Mouse (Mus musculus): ENCODE data around the gene Eno2. TPM values are rescaled to one million over a fixed set of nuclear protein-coding genes. Genes with fewer than 3 reads are reported as not detected.
A peak's percentile ranks its signal among the peaks of the same experiment; 100 is the strongest.

The Eno2 gene
- polyA plus RNA-seq, 1 experiment from 2014 or later, result 2.6 TPM

- Histone ChIP-seq H3K9ac (ENCODE audit: low read depth, low read length) (peak overlapping the region; percentile 70), H3K36me3 (ENCODE audit: control insufficient read depth, insufficient read depth, low read length) (peaks cover 27% of the 10 kb centered on the region), H3K4me1 (replicated peaks; ENCODE audit: control insufficient read depth, insufficient read depth, low read length) (peaks cover 31% of the 10 kb centered on the region), H3K4me3 (ENCODE audit: low read depth, low read length) (peak overlapping the region; percentile 17), H3K4me2 (peak overlapping the region; percentile 53), H3K27ac (ENCODE audit: low read depth, low read length) (peak overlapping the region; percentile 88), H3K27me3 (replicated peaks; ENCODE audit: control insufficient read depth, insufficient read depth, low read length) (no peaks in the 10 kb centered on the region), H3K9me3 (ENCODE audit: control insufficient read depth, low read length) (no peaks in the 10 kb centered on the region)
- ATAC-seq (replicated peaks; ENCODE audit: low FRiP score) (peak; percentile 84), DNase-seq (ENCODE audit: low spot score) (no peak)
- 37% methylated on average over 7 of the region's 7 CpGs for WGBS
Observed at GRCm38 (mm10) chr6:124719354-124719978, 50.0 kb downstream of the Eno2 start.

- Histone ChIP-seq H3K27me3 (replicated peaks; ENCODE audit: control insufficient read depth, insufficient read depth, low read length) (no peaks in the 10 kb centered on the region), H3K4me2 (peak overlapping the region; percentile 53), H3K4me1 (replicated peaks; ENCODE audit: control insufficient read depth, insufficient read depth, low read length) (peaks cover 34% of the 10 kb centered on the region), H3K9me3 (ENCODE audit: control insufficient read depth, low read length) (no peaks in the 10 kb centered on the region), H3K9ac (ENCODE audit: low read depth, low read length) (peak overlapping the region; percentile 70), H3K27ac (ENCODE audit: low read depth, low read length) (peak overlapping the region; percentile 88), H3K36me3 (ENCODE audit: control insufficient read depth, insufficient read depth, low read length) (peaks cover 32% of the 10 kb centered on the region), H3K4me3 (ENCODE audit: low read depth, low read length) (peak overlapping the region; percentile 17; the same call in 1 of the 2 replicates)
- no peak for DNase-seq (ENCODE audit: low spot score)
- ATAC-seq (replicated peaks; ENCODE audit: low FRiP score), result no peak
- WGBS, result 72% methylated on average over 16 of the region's 16 CpGs
Observed at GRCm38 (mm10) chr6:124718703-124719102, 50.8 kb downstream of the Eno2 start.

- 84% methylated on average over 13 of the region's 13 CpGs for WGBS
- Histone ChIP-seq H3K9ac (ENCODE audit: low read depth, low read length) (no peak overlapping the region), H3K4me3 (ENCODE audit: low read depth, low read length) (0 out of 2 replicates have a peak overlapping the region, but pooled peaks have one; percentile 1), H3K4me1 (replicated peaks; ENCODE audit: control insufficient read depth, insufficient read depth, low read length) (peaks cover 38% of the 10 kb centered on the region), H3K4me2 (no peak overlapping the region; the same call in 1 of the 2 replicates), H3K27ac (ENCODE audit: low read depth, low read length) (no peak overlapping the region), H3K9me3 (ENCODE audit: control insufficient read depth, low read length) (no peaks in the 10 kb centered on the region), H3K36me3 (ENCODE audit: control insufficient read depth, insufficient read depth, low read length) (peaks cover 33% of the 10 kb centered on the region), H3K27me3 (replicated peaks; ENCODE audit: control insufficient read depth, insufficient read depth, low read length) (no peaks in the 10 kb centered on the region)
- DNase-seq (ENCODE audit: low spot score), result no peak
- ATAC-seq (replicated peaks; ENCODE audit: low FRiP score), result no peak
Observed at GRCm38 (mm10) chr6:124717968-124718367, 51.5 kb downstream of the Eno2 start.

- Histone ChIP-seq H3K9me3 (ENCODE audit: control insufficient read depth, low read length) (no peaks in the 10 kb centered on the region), H3K9ac (ENCODE audit: low read depth, low read length) (no peak overlapping the region), H3K4me2 (no peak overlapping the region), H3K27ac (ENCODE audit: low read depth, low read length) (peak overlapping the region; percentile 23; the same call in 1 of the 2 replicates), H3K27me3 (replicated peaks; ENCODE audit: control insufficient read depth, insufficient read depth, low read length) (no peaks in the 10 kb centered on the region), H3K4me3 (ENCODE audit: low read depth, low read length) (no peak overlapping the region; the same call in 1 of the 2 replicates), H3K36me3 (ENCODE audit: control insufficient read depth, insufficient read depth, low read length) (peaks cover 33% of the 10 kb centered on the region), H3K4me1 (replicated peaks; ENCODE audit: control insufficient read depth, insufficient read depth, low read length) (peaks cover 38% of the 10 kb centered on the region)
- ATAC-seq (replicated peaks; ENCODE audit: low FRiP score) (no peak), DNase-seq (ENCODE audit: low spot score) (no peak)
- 70% methylated on average over 20 of the region's 20 CpGs for WGBS
Observed at GRCm38 (mm10) chr6:124716864-124717490, 52.5 kb downstream of the Eno2 start.

- Histone ChIP-seq H3K27ac (ENCODE audit: low read depth, low read length) (peak overlapping the region; percentile 76), H3K4me2 (peak overlapping the region; percentile 88), H3K27me3 (replicated peaks; ENCODE audit: control insufficient read depth, insufficient read depth, low read length) (no peaks in the 10 kb centered on the region), H3K36me3 (ENCODE audit: control insufficient read depth, insufficient read depth, low read length) (peaks cover 51% of the 10 kb centered on the region), H3K9ac (ENCODE audit: low read depth, low read length) (peak overlapping the region; percentile 89), H3K9me3 (ENCODE audit: control insufficient read depth, low read length) (no peaks in the 10 kb centered on the region), H3K4me3 (ENCODE audit: low read depth, low read length) (peak overlapping the region; percentile 92), H3K4me1 (replicated peaks; ENCODE audit: control insufficient read depth, insufficient read depth, low read length) (peaks cover 30% of the 10 kb centered on the region)
- DNase-seq (ENCODE audit: low spot score) (no peak), ATAC-seq (replicated peaks; ENCODE audit: low FRiP score) (no peak)
- WGBS, result 13% methylated on average over 11 of the region's 11 CpGs
Observed at GRCm38 (mm10) chr6:124712918-124713317, 56.6 kb downstream of the Eno2 start.

GRCm38 (mm10) chr6:124711824-124712782 lies 57.4 kb downstream of the Eno2 start, which contains the start of the genes Emg1 and Phb2:
Emg1 (minus strand) TSS chr6:124712178.
Phb2 (plus strand) TSS chr6:124712336.
- peak; percentile 97 for ATAC-seq (replicated peaks; ENCODE audit: low FRiP score)
- under 1% methylated on average over 76 of the region's 76 CpGs for WGBS
- Histone ChIP-seq H3K27me3 (replicated peaks; ENCODE audit: control insufficient read depth, insufficient read depth, low read length) (no peaks in the 10 kb centered on the region), H3K36me3 (ENCODE audit: control insufficient read depth, insufficient read depth, low read length) (peaks cover 56% of the 10 kb centered on the region), H3K4me1 (replicated peaks; ENCODE audit: control insufficient read depth, insufficient read depth, low read length) (peaks cover 28% of the 10 kb centered on the region), H3K9me3 (ENCODE audit: control insufficient read depth, low read length) (no peaks in the 10 kb centered on the region), H3K4me2 (peak within 1 kb of the TSS; percentile 88), H3K4me3 (ENCODE audit: low read depth, low read length) (peak within 1 kb of the TSS; percentile 92), H3K9ac (ENCODE audit: low read depth, low read length) (peak within 1 kb of the TSS; percentile 89), H3K27ac (ENCODE audit: low read depth, low read length) (peak within 1 kb of the TSS; percentile 88)
- DNase-seq (ENCODE audit: low spot score), result peak; percentile 98

MicroRNAs within 50 kb of the gene (microRNA counts, 519-probe panel; counts per million panel counts)
- microRNA mmu-miR-141 (not detected), microRNA mmu-miR-200c (4,027 counts per million, percentile 21 among the panel's probes with 10 or more counts)

Small RNA genes lying within 50 kb of the gene (microRNA-seq; reads per million reads assigned to microRNA genes)
- gene Mir141 (ENCODE audit: borderline number of aligned reads) (205 reads per million, percentile 56 among the genes with 10 or more reads in this experiment), gene Mir200c (ENCODE audit: borderline number of aligned reads) (1,935 reads per million, percentile 80 among the genes with 10 or more reads in this experiment)

Other genes starting within 250 kb of the Eno2 start
- 12.0 and 12.7 TPM in 2 replicates for gene C1s1, start 227.3 kb downstream of the Eno2 start, polyA plus RNA-seq (2014; fragmentation: Nextera tagmentation; extraction: Ambion mirVana)
- gene C1rb, start 199.4 kb downstream of the Eno2 start, polyA plus RNA-seq (2014; fragmentation: Nextera tagmentation; extraction: Ambion mirVana), result not detected in 2 replicates
- not detected in 2 replicates for gene C1s2, start 133.6 kb downstream of the Eno2 start, polyA plus RNA-seq (2014; fragmentation: Nextera tagmentation; extraction: Ambion mirVana)
- 84.2 and 90.0 TPM in 2 replicates for gene Lpcat3, start 106.6 kb downstream of the Eno2 start, polyA plus RNA-seq (2014; fragmentation: Nextera tagmentation; extraction: Ambion mirVana)
- 311 and 329 TPM in 2 replicates for gene Emg1, start 57.5 kb downstream of the Eno2 start, polyA plus RNA-seq (2014; fragmentation: Nextera tagmentation; extraction: Ambion mirVana)
- 640 and 660 TPM in 2 replicates for gene Phb2, start 57.3 kb downstream of the Eno2 start, polyA plus RNA-seq (2014; fragmentation: Nextera tagmentation; extraction: Ambion mirVana)
- 49.5 and 50.3 TPM in 2 replicates for gene Ptpn6, start 31.0 kb downstream of the Eno2 start, polyA plus RNA-seq (2014; fragmentation: Nextera tagmentation; extraction: Ambion mirVana)
- gene Grcc10, start 28.3 kb downstream of the Eno2 start, polyA plus RNA-seq (2014; fragmentation: Nextera tagmentation; extraction: Ambion mirVana), result 147 and 167 TPM in 2 replicates
- gene Gm45234, start 13.7 kb downstream of the Eno2 start, polyA plus RNA-seq (2014; fragmentation: Nextera tagmentation; extraction: Ambion mirVana), result 0.15 TPM in 1 of 2 replicates, not detected in the other
- 4.4 and 5.5 TPM in 2 replicates for gene Atn1, start 13.1 kb downstream of the Eno2 start, polyA plus RNA-seq (2014; fragmentation: Nextera tagmentation; extraction: Ambion mirVana)
- gene Lrrc23, start 10.1 kb upstream of the Eno2 start, polyA plus RNA-seq (2014; fragmentation: Nextera tagmentation; extraction: Ambion mirVana), result 0.11 TPM in 1 of 2 replicates, not detected in the other
- gene Spsb2, start 39.0 kb upstream of the Eno2 start, polyA plus RNA-seq (2014; fragmentation: Nextera tagmentation; extraction: Ambion mirVana), result 9.5 and 10.4 TPM in 2 replicates
- 1,267 and 1,294 TPM in 2 replicates for gene Tpi1, start 44.6 kb upstream of the Eno2 start, polyA plus RNA-seq (2014; fragmentation: Nextera tagmentation; extraction: Ambion mirVana)
- 115 and 118 TPM in 2 replicates for gene Usp5, start 59.8 kb upstream of the Eno2 start, polyA plus RNA-seq (2014; fragmentation: Nextera tagmentation; extraction: Ambion mirVana)
- 223 and 224 TPM in 2 replicates for gene Cdca3, start 59.9 kb upstream of the Eno2 start, polyA plus RNA-seq (2014; fragmentation: Nextera tagmentation; extraction: Ambion mirVana)
- 0.29 and 0.74 TPM in 2 replicates for gene Gnb3, start 70.6 kb upstream of the Eno2 start, polyA plus RNA-seq (2014; fragmentation: Nextera tagmentation; extraction: Ambion mirVana)
- gene P3h3, start 88.1 kb upstream of the Eno2 start, polyA plus RNA-seq (2014; fragmentation: Nextera tagmentation; extraction: Ambion mirVana), result 8.6 and 11.3 TPM in 2 replicates
- gene Gpr162, start 94.3 kb upstream of the Eno2 start, polyA plus RNA-seq (2014; fragmentation: Nextera tagmentation; extraction: Ambion mirVana), result 0.17 and 0.32 TPM in 2 replicates
- gene Cd4, start 118.5 kb upstream of the Eno2 start, polyA plus RNA-seq (2014; fragmentation: Nextera tagmentation; extraction: Ambion mirVana), result not detected in 2 replicates
- gene Lag3, start 142.0 kb upstream of the Eno2 start, polyA plus RNA-seq (2014; fragmentation: Nextera tagmentation; extraction: Ambion mirVana), result 0.35 and 0.64 TPM in 2 replicates
- gene Ptms, start 150.4 kb upstream of the Eno2 start, polyA plus RNA-seq (2014; fragmentation: Nextera tagmentation; extraction: Ambion mirVana), result 75.1 and 80.6 TPM in 2 replicates
- 257 and 264 TPM in 2 replicates for gene Mlf2, start 161.7 kb upstream of the Eno2 start, polyA plus RNA-seq (2014; fragmentation: Nextera tagmentation; extraction: Ambion mirVana)
- 147 and 159 TPM in 2 replicates for gene Cops7a, start 195.9 kb upstream of the Eno2 start, polyA plus RNA-seq (2014; fragmentation: Nextera tagmentation; extraction: Ambion mirVana)
- 0.30 and 0.40 TPM in 2 replicates for gene Pianp, start 227.0 kb upstream of the Eno2 start, polyA plus RNA-seq (2014; fragmentation: Nextera tagmentation; extraction: Ambion mirVana)
- gene Zfp384, start 239.5 kb upstream of the Eno2 start, polyA plus RNA-seq (2014; fragmentation: Nextera tagmentation; extraction: Ambion mirVana), result 7.6 and 7.9 TPM in 2 replicates